Mouse (Mus musculus) kidney, postnatal 4 days (tissue): ENCODE results near the gene Trappc10.
"Not testable (repeated sequence)": the region's sequence is repeated elsewhere in the genome, so short reads cannot be mapped to it uniquely, and the experiment has no call there.

Experiments
- DNase-seq, 2 experiments: peaks; one replicate each; pipeline ENCODE4 v3.0.0; 2021; ENCODE audit warnings: mixed read lengths in 2 of 2

The Trappc10 gene

DNA sequence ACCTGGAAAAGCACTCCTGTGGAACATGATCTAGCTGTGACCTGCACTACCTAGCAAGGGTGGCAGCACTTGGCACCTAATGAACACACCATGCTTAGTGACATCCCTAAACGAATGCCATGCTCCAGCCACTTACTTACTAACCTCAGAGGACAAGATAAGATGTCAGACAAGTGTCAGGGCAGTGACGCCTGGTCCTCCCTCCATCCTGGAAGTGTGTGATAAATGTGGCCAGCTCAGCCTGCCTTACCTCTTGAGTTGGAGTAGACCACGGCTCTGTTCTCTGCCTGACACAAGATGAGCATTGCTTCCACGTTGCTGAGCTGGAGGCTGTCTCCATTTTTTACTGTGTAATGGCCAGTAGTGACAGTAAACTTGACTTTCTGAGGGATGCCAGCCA, 43.3 kb downstream of the Trappc10 start:
- no peak for DNase-seq

DNA sequence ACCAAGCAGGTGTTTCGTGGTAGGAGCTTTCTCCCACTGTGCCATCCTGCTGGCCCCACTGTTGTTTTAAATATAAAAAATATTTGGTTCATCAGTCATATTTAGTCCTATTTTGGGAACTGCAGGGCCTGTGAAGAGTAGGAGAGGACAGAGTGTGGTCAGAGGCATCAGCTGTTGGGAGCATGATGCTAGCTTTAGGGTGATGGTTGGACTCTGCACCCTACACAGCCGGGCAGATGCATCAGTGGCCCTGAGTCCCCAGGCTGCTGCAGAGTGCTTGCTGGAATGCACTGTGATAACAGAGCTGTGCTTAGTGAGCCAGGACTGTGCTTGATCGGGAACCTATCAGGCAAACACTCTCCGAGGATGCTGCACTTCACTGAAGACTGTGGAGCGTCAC, 51.5 kb downstream of the Trappc10 start:
- DNase-seq: no peak

DNA sequence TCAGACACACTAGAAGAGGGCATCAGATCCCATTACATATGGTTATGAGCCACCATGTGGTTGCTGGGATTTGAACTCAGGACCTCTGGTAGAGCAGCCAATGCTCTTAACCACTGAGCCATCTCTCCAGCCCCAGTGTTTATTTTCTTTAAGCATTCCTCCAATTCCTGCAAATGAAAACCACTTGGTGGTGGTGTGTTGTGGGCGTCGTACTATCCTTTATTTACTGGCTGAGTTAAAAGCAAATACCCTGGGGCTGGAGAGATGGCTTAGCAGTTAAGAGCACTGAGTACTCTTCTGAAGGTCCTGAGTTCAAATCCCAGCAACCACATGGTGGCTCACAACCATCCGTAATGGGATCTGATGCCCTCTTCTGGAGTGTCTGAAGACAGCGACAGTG, 58.4 kb downstream of the Trappc10 start:
- DNase-seq: not testable (repeated sequence)

DNA sequence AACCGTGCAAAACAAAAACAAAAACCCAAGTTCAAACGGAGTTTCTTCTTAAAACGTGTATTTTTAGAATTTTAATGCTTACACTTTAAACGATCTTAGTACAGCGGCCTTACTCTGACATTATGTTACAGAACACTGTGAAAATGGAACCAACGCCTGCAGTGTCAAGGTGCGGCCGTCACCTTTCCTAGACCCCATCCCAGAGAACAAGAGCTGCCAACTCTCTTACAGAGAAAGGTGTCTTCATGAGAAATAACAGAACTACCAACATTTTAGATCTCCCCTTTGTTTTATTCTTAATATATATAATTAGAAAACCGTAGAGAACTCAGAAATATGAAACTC, 59.1 kb downstream of the Trappc10 start:
- peak in 1 of 2 experiments; percentile 17 for DNase-seq

DNA sequence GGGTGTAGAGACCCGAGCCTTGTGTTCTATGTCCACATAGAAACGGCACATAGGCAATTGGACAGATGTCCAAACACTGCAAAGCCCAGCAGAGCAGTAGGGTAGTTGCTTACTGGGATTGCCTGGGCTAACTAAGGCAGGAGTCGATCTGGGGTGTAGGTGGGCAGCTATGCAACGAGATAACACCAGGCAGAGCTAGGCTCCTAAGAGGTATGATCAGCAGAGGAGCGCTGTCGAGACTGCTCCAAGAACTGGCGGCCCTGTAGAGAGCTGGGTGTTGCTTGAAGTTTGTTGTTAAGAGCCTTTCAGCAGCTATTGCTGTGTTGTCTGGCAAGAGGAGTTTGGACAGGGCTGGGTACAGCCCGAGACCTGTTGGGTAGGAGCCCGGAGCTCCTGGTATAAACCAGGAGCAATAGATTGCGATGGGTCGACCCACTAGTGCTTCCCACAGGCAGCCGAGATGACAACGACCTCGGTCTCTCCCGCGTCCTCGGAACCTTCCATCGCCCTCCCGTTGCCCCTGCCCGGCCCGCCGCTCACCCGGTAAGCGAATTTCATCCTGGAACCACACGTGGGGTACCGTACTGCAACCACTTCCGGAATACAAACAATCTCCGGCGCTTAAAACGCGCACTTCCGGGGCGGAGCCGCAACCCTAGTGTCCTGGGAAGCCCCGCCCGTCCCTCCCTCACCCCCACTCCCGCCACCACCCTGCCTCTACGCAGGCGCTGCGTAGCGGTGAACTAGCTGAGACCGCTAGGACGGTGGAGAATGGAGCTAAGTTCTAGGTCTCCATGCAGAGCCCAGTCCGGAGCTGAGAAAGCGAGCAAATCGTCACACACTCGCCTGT, 59.7 kb downstream of the Trappc10 start, which contains the start of gene Pwp2:
Gene Pwp2, minus strand, starts transcription at position 619 of the 850 bp plus-strand sequence.
- DNase-seq: peak; percentile 93 to 96

DNA sequence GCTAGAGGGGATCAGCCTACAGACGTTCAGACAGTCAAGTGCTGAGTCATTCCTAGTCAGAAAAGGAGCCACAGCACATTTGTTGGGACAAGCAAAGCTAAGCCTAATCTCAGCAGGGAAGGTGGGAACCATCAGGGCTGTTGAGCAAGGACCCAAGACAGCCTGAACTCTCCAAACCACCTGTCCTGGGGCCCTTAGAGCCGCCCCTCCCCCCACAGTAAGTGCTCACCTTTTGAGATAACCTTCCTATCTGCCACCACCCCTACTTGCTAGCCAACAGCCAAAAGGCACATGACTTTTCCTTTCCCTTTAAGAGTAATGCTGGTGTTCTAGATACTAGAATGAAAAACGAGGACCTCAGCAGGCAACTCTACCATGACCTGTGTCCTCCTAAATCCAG, 60.9 kb downstream of the Trappc10 start:
- DNase-seq: no peak

DNA sequence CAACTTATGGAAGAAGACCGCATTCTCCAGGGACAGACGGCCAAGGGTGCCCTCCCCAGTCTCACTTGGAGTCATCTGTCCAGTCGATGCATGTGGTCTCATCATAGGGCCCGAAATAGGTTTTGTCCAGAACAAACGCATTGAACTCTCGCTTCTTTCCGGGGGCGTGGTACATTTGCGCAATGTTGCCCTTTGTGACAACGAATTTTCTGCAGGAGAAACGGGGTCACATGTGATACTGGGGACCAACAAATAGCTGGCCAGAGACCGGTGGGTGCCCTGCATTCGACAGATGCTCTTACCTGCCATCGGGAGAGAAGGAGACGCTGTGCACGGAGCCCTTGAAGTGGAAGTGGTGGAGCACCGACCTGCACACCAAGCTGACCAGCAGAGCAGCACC, 62.1 kb downstream of the Trappc10 start:
- DNase-seq: no peak

DNA sequence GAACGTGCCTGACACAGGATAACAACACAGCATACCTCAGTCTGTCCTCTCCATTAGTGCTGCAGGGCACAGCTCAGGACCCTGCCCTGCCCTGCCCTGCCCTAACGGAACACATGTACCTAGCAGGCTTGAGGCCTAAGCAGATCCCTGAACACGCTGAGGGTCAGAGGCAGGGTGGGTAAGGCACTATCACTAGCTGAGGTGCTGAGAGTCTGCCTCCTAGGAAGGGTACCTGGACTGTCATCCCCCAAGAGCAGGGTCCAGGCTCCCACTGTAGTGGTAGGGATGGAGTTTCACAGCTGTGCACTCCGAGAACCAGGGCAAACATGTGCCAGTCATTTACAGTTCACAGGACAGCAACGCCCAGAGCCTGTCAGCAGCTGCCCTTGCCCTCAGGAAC, 70.0 kb downstream of the Trappc10 start:
- DNase-seq: no peak

DNA sequence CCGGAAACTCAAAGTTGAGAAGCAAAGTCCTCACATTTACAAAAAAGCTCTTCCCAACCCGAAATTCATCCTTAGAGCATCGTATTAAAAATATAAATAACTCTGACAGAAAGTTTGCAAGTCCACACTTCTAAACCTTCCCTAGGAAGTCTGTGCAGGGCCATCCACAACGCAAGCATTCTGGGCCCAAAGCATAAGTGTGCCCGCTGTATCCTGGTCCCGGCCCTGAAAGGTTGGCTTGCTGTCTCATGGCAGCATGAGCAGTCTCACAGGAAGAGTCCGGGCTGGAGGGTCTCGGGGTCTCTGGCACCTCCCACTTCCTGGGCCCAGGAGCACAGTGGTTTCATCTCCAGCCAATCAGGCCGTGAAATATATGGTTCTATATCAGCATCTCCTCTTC, 72.9 kb downstream of the Trappc10 start:
- DNase-seq: no peak

DNA sequence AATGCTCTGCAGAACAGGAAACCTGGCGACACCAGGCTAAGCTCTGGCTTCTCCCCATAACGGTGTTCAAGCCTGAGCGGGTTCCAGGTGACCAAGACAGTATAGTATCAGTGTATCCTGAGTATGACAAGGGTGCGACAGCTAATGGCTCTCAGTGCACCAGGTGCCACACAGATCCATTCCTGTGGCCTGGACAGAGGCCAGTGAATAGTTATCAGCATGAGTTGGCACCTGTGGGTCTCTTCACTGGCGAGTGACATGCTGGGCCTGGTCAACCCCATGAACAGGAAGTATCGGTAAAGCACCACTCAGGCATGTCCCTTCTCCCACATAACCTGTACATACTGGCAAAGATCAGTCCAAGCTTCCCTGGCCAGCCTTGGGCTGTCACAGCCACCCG, 73.4 kb downstream of the Trappc10 start:
- no peak for DNase-seq

DNA sequence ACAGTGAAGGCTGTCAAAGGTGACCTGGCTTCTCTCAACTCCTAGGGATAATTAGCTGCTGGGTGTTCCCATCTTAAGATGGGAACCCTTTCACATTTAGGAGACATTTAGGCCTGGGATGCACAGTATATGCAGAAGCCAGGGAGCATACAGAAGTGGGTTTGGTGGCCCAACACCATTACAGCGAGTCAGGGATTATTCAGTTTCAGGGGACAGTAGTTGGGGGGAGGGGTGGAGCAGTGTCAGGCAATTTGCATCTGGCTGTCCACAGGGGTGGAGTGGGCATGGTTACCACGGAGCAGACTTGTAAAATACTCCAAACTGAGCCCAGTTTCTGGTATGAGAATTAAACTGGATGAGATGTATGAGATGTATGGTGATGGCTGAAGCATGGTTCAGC, 74.0 kb downstream of the Trappc10 start:
- DNase-seq: no peak

DNA sequence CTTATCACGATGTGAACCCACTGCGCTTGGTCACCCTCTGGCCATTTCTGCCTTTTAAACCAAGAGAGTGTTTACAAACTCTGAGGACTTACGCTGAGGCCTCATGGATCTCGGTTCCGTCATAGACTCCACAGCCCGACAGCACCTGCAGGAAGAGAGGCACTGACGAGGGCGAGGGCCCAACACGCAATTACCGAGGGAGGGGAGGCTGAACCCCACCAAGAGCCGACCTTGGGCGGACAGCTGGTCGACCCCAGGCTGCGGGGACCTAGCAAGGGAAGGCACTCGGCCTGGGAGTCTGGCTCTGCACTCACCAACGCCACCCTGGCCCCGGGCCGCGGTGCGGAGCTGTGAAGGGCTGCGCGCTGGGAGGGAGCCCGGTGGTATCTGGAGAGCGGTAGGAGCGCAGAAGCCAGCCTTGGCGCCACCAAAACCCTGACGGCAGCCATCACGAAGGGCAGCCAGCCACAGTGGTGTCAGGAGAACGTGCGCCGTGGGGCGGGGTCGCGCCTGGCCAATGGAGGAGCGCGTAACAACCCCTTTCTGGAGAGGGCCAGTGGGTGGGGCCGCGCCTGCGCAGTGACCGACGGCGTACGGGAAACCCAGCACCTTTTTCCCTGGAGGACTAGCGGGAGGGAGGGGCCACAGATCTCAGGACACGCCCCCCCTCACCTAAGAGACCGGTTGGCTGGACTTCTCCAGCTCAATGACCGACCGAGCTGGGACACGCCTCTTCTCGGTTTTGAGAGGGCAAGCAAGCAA, 75.0 kb downstream of the Trappc10 start, which contains the start of gene D10Jhu81e:
Gene D10Jhu81e, minus strand, starts transcription at position 502 of the 762 bp plus-strand sequence.
- peak; percentile 100 for DNase-seq

DNA sequence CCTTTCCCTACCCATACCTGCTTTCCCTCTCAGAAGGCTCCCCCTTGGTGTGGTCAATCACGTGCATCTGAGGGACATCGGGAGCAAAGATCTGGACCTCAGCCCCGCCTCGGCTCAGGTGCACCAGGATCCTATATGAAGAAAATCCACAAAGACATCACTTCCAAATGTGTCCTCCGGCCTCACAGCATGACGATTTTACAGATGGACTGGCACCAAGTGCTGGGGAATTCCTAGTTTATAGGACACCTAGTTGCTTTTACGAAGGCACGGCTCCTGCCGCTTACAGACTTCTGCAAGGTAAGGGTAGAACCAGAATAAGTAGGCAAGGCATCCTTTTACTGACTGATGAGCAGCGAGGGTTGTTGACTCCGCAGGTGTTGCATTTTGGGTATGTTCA, 75.6 kb downstream of the Trappc10 start:
- DNase-seq: no peak

DNA sequence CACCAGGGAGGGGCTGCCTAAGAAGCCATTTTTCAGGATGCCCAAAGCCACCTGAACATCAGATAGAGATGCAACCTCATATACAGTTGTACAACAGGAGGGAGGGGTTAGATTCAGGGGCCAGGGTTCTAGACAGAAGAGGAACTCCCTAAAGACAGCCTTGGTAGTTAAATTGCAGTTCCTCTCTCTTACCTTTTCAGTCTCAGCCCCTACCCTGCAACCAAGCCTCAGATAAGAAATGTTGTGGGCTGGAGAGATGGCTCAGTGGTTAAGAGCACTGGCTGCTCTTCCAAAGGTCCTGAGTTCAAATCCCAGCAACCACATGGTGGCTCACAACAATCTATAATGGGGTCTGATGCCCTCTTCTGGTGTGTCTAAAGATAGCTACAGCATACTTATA, 76.7 kb downstream of the Trappc10 start:
- DNase-seq: no peak

DNA sequence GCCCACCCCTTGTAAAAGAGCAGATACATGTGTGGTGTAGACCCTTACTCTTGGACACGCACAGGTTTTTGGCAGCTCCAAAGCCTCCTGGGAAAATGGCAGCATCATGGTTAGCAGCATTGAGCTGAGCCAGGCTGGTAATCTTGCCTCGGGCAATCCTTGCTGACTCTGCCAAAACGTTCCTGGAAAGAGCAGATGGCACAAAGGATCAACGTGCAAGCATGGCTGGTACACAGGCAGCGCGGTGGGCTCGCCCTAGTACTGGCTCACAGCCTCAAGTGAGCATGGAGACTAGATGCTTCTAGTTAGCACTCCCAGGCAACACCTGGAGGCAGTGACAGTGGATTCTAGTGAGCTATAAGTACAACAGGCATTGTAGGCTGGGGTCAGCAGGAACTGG, 77.1 kb downstream of the Trappc10 start:
- DNase-seq: no peak

DNA sequence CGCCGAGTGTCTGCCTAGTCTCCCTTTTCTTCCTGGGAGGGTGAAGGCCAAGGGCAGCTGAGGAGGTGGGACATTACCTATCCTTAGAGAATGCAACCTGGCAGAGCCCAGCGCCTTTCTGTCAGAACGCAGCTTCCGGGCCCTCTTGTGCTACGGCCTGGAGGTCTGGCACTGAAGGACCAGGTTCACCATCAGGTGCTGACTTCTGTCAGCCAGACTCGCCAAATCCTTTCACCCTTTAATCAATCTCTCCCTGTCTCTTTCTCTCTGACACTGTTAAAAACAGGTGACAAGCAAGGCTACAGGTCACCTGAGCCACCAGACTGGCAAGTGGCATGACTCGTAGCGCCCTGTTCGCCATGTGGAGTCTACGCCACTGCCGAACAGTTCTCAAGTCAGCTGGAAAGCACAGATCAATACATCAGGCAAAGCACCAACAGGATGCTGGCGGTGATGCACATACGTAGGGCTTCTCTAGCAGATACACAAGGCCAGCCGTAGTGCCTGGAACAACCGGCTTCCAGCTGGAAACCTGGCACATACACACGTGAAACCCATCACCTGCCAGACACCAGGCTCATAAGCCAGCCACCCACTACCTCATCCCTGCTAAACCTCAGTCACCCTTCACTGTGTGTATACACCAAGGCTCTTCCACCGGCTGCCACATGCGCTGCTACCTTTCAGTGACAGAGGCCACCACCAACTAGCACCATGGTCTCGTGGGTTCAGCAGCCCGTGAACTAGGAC, 79.0 kb downstream of the Trappc10 start:
- no peak for DNase-seq

DNA sequence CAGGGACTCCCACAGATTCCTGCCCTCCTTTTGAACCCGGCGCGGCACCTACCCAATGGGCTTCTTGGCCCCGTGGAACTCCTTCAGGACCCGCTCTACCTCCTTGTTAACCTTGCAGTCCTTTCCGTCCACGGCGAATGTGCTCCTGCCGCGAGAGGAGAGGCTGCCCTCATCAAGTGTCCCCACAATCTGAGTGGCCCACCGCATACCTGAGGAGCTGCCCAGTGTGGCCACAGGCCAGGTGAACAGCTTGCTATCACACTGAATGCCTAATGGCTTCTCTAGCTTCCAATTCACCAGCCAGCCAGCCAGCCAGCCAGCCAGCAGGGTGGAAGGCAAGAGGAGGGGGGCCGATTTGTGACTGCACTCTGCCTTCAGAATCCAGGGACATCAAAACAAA, 79.7 kb downstream of the Trappc10 start:
- DNase-seq: no peak

DNA sequence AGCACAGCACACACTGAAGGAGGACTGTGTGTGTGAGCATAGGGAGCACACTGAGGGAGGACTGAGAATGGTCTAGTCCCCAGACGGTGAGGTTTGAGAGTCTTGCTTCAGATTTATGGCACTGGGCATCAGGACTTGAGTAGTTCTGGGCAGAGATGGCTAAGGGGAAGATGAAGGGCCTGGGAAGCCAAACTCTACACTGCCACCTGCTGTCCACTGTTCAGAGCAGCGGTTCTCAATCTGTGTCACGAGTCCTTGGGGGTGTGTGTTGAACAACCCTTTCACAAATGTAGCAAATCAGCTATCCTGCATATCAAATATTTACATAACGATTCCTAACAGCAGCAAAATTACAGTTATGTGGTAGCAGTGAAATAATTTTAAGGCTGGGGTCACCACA, 80.5 kb downstream of the Trappc10 start:
- DNase-seq: peak; percentile 78 to 82

DNA sequence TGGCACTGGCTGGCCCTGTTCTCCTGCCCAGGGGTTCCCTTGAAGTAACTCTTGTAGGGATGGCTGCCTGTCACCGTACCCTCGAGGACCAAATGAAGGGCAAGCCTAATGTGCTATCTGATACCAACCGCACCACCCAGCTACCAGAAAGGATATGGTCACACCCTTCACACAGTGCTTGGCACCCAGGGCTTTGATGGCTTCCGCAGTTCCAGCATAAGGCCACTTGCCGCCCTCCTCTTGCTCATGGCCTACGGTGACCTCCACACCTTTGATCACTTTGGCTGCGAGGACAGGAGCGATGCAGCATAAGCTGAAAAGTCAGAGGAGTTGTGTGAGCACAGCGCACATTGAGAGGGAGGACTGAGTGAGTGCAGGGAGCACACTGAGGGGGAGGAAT, 81.2 kb downstream of the Trappc10 start:
- no peak for DNase-seq

DNA sequence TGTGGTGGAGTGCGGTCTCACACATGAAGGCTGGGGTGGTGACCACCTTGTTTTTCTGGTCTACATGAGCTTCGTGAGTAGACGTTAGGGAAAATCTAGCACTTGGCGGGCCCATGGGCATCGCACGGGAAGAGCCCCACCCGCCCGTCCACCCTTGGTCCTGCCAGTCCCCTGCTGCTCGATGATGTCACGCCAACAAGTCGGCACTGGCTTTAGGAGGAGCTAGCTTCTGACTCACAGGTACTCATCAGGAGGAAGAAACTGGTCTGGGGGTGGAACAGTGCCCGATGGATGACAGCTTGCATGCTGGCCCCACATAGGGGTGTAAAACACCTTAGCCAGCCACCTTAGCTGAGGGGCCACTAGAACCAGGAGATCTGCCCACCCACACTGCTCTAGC, 81.8 kb downstream of the Trappc10 start:
- no peak for DNase-seq

DNA sequence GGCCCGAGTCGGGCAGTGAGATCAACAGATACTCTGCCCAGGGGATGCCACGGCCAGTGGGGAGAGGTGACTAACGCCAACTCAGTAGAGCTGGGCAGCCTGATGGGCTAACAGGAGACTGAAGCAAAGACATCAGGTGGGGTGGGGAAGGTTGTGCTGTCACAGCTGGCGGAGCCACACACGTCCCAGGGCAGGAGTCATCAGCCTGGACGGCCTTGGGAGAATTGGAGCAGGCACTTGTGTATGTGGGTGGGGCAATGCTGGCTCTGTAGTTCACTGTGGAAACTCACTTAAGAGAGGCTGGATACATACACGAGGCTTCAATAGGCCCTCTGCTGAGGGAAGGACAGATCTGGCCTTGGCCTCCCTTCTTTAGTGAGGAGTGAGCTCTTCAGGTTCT, 83.3 kb downstream of the Trappc10 start:
- DNase-seq: no peak

DNA sequence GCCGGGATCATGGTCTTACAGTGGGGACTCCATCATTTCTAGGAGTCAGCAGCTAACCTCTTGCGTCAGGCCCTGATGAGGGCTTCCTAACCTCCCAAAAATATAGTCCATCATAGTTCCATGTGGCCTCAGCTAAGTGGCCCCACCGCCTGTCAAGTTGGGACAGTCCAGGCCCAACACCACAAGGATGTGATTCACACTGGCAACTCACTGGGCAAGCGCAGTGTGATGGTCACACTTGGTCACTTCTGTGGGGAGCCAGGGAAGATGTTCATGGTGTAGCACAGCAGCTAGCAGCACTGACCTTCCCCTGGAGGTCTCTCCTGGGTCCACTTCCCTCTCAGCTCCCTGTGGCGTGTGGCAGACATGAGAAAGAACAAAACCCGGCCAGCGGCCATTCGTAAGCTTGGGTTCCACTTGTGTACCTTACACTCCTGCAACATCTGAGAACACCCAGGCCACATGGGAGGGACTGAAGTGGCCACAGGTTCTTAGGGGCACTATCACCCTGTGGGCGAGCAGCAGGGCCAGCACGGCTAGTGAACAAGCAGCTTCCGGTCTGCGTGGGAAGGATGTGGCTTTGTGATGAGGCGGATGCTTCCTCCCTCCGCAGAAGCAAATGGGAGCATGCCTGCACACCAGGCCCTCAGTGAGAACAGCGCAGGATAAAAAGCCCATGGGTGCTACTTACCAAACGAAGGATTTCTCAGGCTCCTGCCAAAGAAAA, 83.9 kb downstream of the Trappc10 start:
- DNase-seq: no peak

DNA sequence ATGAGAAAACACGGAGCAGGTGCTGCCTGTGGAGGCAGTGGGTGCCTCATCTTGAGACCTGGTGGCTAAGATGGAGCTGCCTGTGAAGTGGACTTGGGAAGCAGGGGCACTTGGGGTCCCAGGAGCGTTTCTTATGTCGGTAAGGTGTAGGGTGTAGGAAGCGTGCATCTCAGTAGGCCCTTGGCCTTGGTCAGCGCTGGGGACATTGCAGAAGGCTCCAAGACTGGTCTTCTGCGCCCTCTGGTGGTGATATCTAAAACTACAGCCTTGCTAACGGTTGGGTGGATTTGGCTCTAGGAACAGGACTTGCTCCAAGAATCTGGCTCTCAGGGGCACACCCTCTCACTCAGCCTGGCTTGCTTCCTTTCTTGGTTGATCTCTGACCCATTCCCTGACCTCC, 84.5 kb downstream of the Trappc10 start:
- peak; percentile 88 to 90 for DNase-seq
